27 mouse cellular contexts compared by ENCODE assay signal in the genomic region with DNA sequence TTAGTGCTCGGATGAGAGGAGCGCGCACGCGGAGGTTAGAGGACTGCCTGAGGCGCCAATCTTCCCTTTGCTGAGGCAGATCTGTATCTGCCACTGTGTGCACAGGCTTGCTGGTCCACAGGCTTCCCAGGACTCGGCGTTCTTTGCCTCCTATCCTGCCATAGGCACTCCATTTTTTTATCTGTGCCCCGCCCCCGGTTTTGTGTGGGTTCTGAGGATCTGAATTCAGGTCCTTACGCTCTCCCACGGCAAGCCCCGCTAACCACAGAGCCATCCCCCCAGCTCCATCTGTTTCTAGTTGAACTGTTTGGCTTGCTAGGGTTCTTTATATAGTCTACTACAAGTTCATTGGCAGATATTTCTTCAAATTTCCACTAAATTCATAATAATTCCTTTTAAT. TPM values are rescaled to one million over a fixed set of nuclear protein-coding genes. Genes with fewer than 3 reads are reported as not detected.
DNase-seq lines count a peak whose midpoint lies in the region; ATAC-seq and TF ChIP-seq lines count a peak whose summit lies in the region.
"Had no signal": no experiment of that assay in that cellular context is flagged by ENCODE, and none has a peak within 500 bp of the region (broad histone marks: within the 10 kb centered on the region; RNA-seq: fewer than 3 reads in every experiment).

No protein-coding gene starts in this region.

- no peaks in the 10 kb centered on the region for H3K9me3 ChIP-seq in forebrain, embryonic 11.5 days (ENCODE audit: control insufficient read depth, low read length)
- H3K9me3 ChIP-seq in forebrain, embryonic 13.5 days (replicated peaks), result no peaks in the 10 kb centered on the region
- no peaks in the 10 kb centered on the region for H3K9me3 ChIP-seq in limb, embryonic 14.5 days (ENCODE audit: control insufficient read depth, low read length)
- no peaks in the 10 kb centered on the region for H3K9me3 ChIP-seq in limb, embryonic 10.5 days (replicated peaks)
- H3K9me3 ChIP-seq: embryonic facial prominence, embryonic 13.5 days; forebrain, embryonic 10.5 days; forebrain, embryonic 15.5 days; heart, embryonic 13.5 days had no signal

- 91% methylated on average over 13 of the region's 13 CpGs for WGBS in forebrain, embryonic 11.5 days
- WGBS in forebrain, embryonic 13.5 days, result 92% methylated on average over 13 of the region's 13 CpGs
- 80% methylated on average over 13 of the region's 13 CpGs for WGBS in limb, embryonic 14.5 days
- 91% methylated on average over 13 of the region's 13 CpGs for WGBS in limb, embryonic 10.5 days

- H3K27ac ChIP-seq in forebrain, embryonic 11.5 days (ENCODE audit: low read depth, low read length), result no peak overlapping the region
- no peak overlapping the region for H3K27ac ChIP-seq in forebrain, embryonic 13.5 days
- no peak overlapping the region for H3K27ac ChIP-seq in limb, embryonic 14.5 days (replicated peaks; ENCODE audit: low read depth, low read length)
- H3K27ac ChIP-seq in limb, embryonic 10.5 days, result no peak overlapping the region
- H3K27ac ChIP-seq: embryonic facial prominence, embryonic 13.5 days; forebrain, embryonic 10.5 days; forebrain, embryonic 15.5 days; heart, adult 2 months; heart, embryonic 13.5 days; hindbrain, embryonic 14.5 days; hindbrain, postnatal 0 days had no signal

- H3K4me2 ChIP-seq in forebrain, embryonic 11.5 days (ENCODE audit: low read depth, low read length, severe bottlenecking), result no peak overlapping the region
- H3K4me2 ChIP-seq in forebrain, embryonic 13.5 days, result no peak overlapping the region
- no peak overlapping the region for H3K4me2 ChIP-seq in limb, embryonic 14.5 days (replicated peaks; ENCODE audit: low read depth, low read length, severe bottlenecking)
- H3K4me2 ChIP-seq: embryonic facial prominence, embryonic 13.5 days; forebrain, embryonic 15.5 days; heart, embryonic 13.5 days; hindbrain, embryonic 14.5 days had no signal

- TF ChIP-seq POLR2A in limb, embryonic 14.5 days (IDR thresholded peaks at IDR 0.05; ENCODE audit: borderline replicate concordance, extremely low read depth, insufficient read depth, insufficient read length), result no peak

- peak; percentile 43 for DNase-seq in forebrain, embryonic 11.5 days (ENCODE audit: low spot score)
- DNase-seq in limb, embryonic 14.5 days (ENCODE audit: low spot score), result peak; percentile 44
- DNase-seq in limb, embryonic 10.5 days (ENCODE audit: low spot score), result no peak
- DNase-seq in urinary bladder, postnatal 14 days (ENCODE audit: low spot score), result peak; percentile 35
- DNase-seq in urinary bladder, postnatal 25 days (ENCODE audit: low spot score), result no peak
- DNase-seq: adrenal gland, adult 2 months; adrenal gland, postnatal 14 days; B cell, adult 2 months; cerebellum, adult 11 months; cerebellum, adult 2 months; cerebellum, adult 9-11 months; cerebellum, postnatal 25 days; gastrocnemius, postnatal 25 days; heart, adult 2 months; heart, postnatal 14 days; heart, postnatal 4 days had no signal

- H3K4me1 ChIP-seq in forebrain, embryonic 11.5 days (replicated peaks; ENCODE audit: control insufficient read depth, insufficient read depth, low read length), result no peaks in the 10 kb centered on the region
- no peaks in the 10 kb centered on the region for H3K4me1 ChIP-seq in forebrain, embryonic 13.5 days
- H3K4me1 ChIP-seq in limb, embryonic 14.5 days (ENCODE audit: control insufficient read depth, insufficient read depth, low read length), result no peaks in the 10 kb centered on the region
- no peaks in the 10 kb centered on the region for H3K4me1 ChIP-seq in limb, embryonic 10.5 days
- H3K4me1 ChIP-seq: embryonic facial prominence, embryonic 13.5 days; forebrain, embryonic 10.5 days; forebrain, embryonic 15.5 days had no signal

- no peaks in the 10 kb centered on the region for H3K27me3 ChIP-seq in forebrain, embryonic 11.5 days (ENCODE audit: control insufficient read depth, insufficient read depth, low read length)
- no peaks in the 10 kb centered on the region for H3K27me3 ChIP-seq in forebrain, embryonic 13.5 days
- no peaks in the 10 kb centered on the region for H3K27me3 ChIP-seq in limb, embryonic 14.5 days (ENCODE audit: control insufficient read depth, insufficient read depth, low read length)
- H3K27me3 ChIP-seq in limb, embryonic 10.5 days (ENCODE audit: low read depth, poor library complexity, severe bottlenecking), result no peaks in the 10 kb centered on the region
- H3K27me3 ChIP-seq: CH12.LX; embryonic facial prominence, embryonic 13.5 days; forebrain, embryonic 15.5 days; heart, embryonic 13.5 days had no signal

- no peaks in the 10 kb centered on the region; the same call in 1 of the 2 replicates for H3K36me3 ChIP-seq in forebrain, embryonic 11.5 days (ENCODE audit: control insufficient read depth, insufficient read depth, low read length)
- peaks cover 89% of the 10 kb centered on the region for H3K36me3 ChIP-seq in forebrain, embryonic 13.5 days (ENCODE audit: poor library complexity, severe bottlenecking)
- H3K36me3 ChIP-seq in limb, embryonic 14.5 days (ENCODE audit: control insufficient read depth, insufficient read depth, low read length), result peaks cover 71% of the 10 kb centered on the region
- peaks cover 90% of the 10 kb centered on the region for H3K36me3 ChIP-seq in limb, embryonic 10.5 days

- ATAC-seq in forebrain, embryonic 11.5 days (replicated peaks; ENCODE audit: low FRiP score), result no peak
- ATAC-seq in forebrain, embryonic 13.5 days, result no peak
- no peak for ATAC-seq in limb, embryonic 14.5 days (ENCODE audit: low FRiP score, low read depth)
- ATAC-seq: forebrain, embryonic 15.5 days; hindbrain, postnatal 0 days; inflammation-experienced regulatory T-cells, adult 6 months; intestine, embryonic 16.5 days had no signal

- no peak overlapping the region for H3K4me3 ChIP-seq in forebrain, embryonic 11.5 days (ENCODE audit: low read depth, low read length)
- no peak overlapping the region for H3K4me3 ChIP-seq in forebrain, embryonic 13.5 days
- no peak overlapping the region for H3K4me3 ChIP-seq in limb, embryonic 14.5 days (replicated peaks; ENCODE audit: low read length)
- no peak overlapping the region for H3K4me3 ChIP-seq in limb, embryonic 10.5 days
- H3K4me3 ChIP-seq: embryonic facial prominence, embryonic 13.5 days; forebrain, embryonic 10.5 days; forebrain, embryonic 15.5 days; heart, adult 2 months; heart, embryonic 13.5 days had no signal

- H3K9ac ChIP-seq in forebrain, embryonic 11.5 days (ENCODE audit: low read length), result no peak overlapping the region
- no peak overlapping the region for H3K9ac ChIP-seq in forebrain, embryonic 13.5 days
- H3K9ac ChIP-seq in limb, embryonic 14.5 days (ENCODE audit: low read depth, low read length, severe bottlenecking), result no peak overlapping the region
- H3K9ac ChIP-seq: embryonic facial prominence, embryonic 13.5 days; forebrain, embryonic 15.5 days; heart, embryonic 13.5 days; hindbrain, embryonic 14.5 days had no signal

RNA-seq across cellular contexts. Expression of a gene that starts 22.0 kb away (rescaled TPM):
- polyA plus RNA-seq in forebrain, embryonic 11.5 days (2014; fragmentation: Nextera tagmentation; extraction: Ambion mirVana), result 833 and 855 TPM in 2 replicates
- polyA plus RNA-seq in forebrain, embryonic 13.5 days (2015; fragmentation: Nextera tagmentation; extraction: Ambion mirVana), result 721 and 763 TPM in 2 replicates
- polyA plus RNA-seq in limb, embryonic 14.5 days (2012; rRNA removed), result 769 and 778 TPM in 2 replicates
- polyA plus RNA-seq in limb, embryonic 14.5 days (2014; fragmentation: Nextera tagmentation; extraction: Ambion mirVana), result 453 and 466 TPM in 2 replicates
- polyA plus RNA-seq in limb, embryonic 10.5 days (2016; fragmentation: Nextera tagmentation; extraction: Ambion mirVana), result 586 and 668 TPM in 2 replicates

RNA-seq across cellular contexts. Expression of a gene that starts 32.1 kb away (rescaled TPM):
- 23.9 and 26.7 TPM in 2 replicates for polyA plus RNA-seq in forebrain, embryonic 11.5 days (2014; fragmentation: Nextera tagmentation; extraction: Ambion mirVana)
- 26.1 and 28.0 TPM in 2 replicates for polyA plus RNA-seq in forebrain, embryonic 13.5 days (2015; fragmentation: Nextera tagmentation; extraction: Ambion mirVana)
- polyA plus RNA-seq in limb, embryonic 14.5 days (2012; rRNA removed), result 16.5 and 20.3 TPM in 2 replicates
- 24.9 and 26.9 TPM in 2 replicates for polyA plus RNA-seq in limb, embryonic 14.5 days (2014; fragmentation: Nextera tagmentation; extraction: Ambion mirVana)
- polyA plus RNA-seq in limb, embryonic 10.5 days (2016; fragmentation: Nextera tagmentation; extraction: Ambion mirVana), result 22.5 and 22.6 TPM in 2 replicates

RNA-seq across cellular contexts. Expression of a gene that starts 44.5 kb away (rescaled TPM):
- 0.47 TPM in 1 of 2 replicates, not detected in the other for polyA plus RNA-seq in forebrain, embryonic 11.5 days (2014; fragmentation: Nextera tagmentation; extraction: Ambion mirVana)
- polyA plus RNA-seq in forebrain, embryonic 13.5 days (2015; fragmentation: Nextera tagmentation; extraction: Ambion mirVana), result 0.25 and 1.1 TPM in 2 replicates
- 0.16 TPM in 1 of 2 replicates, not detected in the other for polyA plus RNA-seq in limb, embryonic 14.5 days (2012; rRNA removed)
- 0.47 TPM in 1 of 2 replicates, not detected in the other for polyA plus RNA-seq in limb, embryonic 14.5 days (2014; fragmentation: Nextera tagmentation; extraction: Ambion mirVana)
- polyA plus RNA-seq in limb, embryonic 10.5 days (2016; fragmentation: Nextera tagmentation; extraction: Ambion mirVana), result 0.43 TPM in 1 of 2 replicates, not detected in the other
- polyA plus RNA-seq: adrenal gland, adult 2 months; heart, embryonic 13.5 days; heart, embryonic 16.5 days; inflammation-experienced regulatory T-cells, adult 6 months had no signal

Comparison
In these comparisons a context has a peak if more than half of its experiments do, and no peak if none do; other contexts are left out.
1. DNase-seq: peak in forebrain, embryonic 11.5 days (single experiment), limb, embryonic 14.5 days (single experiment) and urinary bladder, postnatal 14 days (single experiment); none in limb, embryonic 10.5 days (single experiment) and urinary bladder, postnatal 25 days (single experiment).